Mouse (Mus musculus): ENCODE data around the gene Ly6g6f.
"Not testable (repeated sequence)": the region's sequence is repeated elsewhere in the genome, so short reads cannot be mapped to it uniquely, and the experiment has no call there.

The Ly6g6f gene

DNA sequence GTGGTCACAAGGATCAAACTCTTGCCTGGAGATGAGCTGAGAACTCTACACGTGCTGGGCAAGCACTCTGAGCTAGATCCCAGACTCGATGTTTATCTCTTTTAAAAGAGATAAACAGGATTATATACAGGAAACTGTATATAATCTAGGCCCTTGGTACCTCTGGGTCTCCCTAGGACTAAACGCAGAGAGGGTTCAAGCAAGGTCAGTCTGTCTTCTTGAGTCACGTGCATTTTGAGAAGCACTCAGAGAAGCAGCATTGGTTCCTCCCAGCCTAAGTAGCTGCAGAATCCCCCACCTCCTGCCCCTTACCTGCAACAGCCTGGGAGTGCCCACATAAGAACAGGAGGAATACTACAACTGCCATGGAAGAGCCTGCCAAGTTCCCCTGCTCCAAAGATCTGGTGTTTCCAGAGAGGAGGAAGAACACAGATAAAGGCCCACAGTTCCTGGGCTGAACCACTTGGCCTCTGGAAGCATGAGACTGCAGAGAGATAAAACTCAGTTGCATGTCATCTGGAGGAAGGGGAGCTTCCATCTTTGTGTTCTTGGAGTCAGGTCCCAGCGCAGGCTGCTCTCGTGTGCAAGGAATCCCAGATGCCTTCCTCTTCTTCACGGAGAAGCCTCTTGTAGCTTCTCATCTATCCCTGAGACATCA, at the start of gene Ly6g6f:
Gene Ly6g6f, minus strand, starts transcription at position 403 of the 658 bp plus-strand sequence.
- DNase-seq = no peak

DNA sequence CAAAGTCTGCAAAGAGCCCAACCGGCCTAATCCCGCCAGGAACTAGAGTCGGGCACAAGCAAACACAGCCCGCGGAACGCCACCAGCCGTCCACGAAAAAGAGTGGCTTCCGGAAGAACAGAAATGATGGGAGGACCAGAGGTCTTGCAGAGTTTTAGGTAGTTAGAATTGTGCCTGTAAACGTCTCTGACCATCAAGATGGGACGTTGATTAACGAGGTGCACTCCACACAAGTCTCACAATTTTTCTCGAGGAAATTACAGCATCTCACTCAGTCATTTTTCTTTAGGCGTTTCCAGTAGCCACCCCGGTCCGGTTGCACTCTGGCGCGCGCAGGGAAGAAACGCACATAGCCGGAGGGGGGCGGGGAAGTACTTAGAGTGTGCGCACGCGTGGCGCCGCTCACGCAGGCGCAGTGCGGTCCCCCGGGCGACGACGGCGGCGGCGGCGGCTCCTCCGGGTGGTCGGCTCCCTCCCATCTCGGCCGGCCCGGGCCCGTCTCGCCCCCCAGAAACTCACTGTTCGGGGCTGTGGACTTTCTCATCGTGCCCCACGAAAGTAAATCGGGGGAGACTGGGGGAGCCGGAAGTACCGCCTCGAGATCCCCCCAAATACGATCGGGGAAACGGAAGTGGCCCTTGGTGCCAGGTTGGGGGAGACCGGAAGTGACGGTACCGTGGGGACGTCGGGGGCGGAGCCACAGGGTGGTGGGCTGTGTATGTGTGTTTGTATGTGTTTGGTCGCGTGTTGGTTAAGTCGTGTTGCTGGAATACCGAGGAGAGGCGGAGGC, 49.6 kb upstream of the Ly6g6f start, which contains the start of gene Bag6:
Gene Bag6, plus strand, starts transcription at position 378 of the 790 bp plus-strand sequence.
- DNase-seq = peak; percentile 96

DNA sequence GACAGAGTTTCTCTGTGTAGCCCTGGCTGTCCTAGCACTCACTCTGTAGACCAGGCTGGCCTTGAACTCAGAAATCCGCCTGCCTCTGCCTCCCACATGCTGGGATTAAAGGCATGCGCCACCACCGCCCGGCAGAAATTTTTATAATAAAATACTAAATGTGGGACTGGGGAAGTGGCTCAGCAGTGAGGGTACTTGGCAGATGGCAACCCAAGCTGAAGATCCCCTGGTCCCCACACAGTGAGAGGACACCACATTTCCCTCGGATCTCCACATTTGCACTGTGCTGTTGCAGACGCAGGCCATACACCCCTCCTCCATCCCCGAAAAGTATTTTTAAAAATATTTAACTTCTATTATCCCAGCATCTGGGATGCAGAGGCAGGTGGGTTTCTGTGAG, 48.1 kb upstream of the Ly6g6f start:
- no peak for DNase-seq

DNA sequence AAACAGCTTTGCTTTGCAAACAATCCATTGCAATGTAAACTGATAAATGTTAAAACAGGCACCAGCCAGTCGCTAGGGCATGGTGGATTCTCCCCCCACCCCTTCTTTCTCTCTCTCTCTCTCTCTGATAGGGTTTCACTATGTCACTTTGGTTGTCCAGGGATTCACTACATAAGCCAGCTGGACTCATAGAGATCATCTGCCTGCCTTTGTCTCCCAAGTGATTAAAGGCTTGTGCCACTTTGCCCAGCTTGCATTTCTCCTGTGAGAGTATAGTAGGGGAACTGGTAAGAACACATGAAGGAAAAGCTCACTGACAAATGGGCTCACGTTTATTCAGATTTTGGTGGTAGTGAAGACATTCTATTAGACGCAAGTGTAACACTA, 46.8 kb upstream of the Ly6g6f start:
- no peak for DNase-seq

DNA sequence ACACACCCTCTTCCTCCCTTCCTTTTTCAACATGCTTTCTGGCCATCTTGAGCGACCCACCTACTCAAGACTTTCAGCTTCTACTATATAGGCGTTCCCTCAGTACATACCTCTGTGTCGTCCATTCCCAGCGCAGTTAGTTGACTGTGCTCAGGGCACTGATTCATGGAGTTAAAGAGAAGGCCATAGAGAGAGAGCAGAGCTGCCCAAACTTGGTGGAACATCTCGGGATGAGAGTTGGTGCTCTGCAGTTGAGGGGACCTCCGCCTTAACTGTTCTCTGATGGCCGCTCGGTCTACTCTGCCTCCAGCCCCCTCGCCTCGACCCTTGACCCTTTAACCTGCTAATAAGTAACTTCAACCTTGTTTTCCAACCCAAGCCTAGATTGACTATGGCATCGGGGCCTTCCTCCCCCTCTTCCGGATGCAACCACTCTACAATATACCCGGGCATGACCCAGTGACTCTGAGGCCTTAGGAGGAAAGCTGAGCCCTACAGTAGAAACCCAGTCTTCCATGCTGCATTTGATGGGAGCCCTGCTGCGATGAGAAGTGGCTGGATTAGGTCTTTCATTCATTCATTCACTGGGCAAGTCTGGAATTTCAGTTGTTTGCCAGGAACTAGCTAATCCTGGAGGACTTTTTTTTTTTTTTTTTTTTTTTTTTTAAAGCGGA, 46.2 kb upstream of the Ly6g6f start, which contains the start of gene Apom:
Gene Apom, minus strand, starts transcription at position 551 of the 674 bp plus-strand sequence.
- no peak for DNase-seq

DNA sequence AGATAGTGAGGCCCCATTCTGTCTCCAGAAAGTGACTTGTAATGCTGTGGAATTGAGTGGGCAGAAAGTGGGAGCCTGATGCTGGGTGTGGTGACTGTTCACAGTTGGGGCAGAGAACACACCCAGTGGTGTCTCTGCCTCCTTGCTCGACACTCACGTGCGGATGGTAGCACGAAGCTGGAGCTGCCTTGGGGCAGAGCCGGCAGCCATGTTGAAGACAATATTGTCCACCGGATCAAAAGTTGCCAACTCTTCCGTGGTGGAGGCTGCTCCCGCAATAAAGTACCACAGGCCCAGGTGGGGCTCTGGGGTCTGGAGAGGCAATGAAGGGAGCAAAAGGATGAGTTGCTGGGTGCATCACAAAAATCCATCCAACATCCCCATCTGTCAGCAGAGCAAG, 45.6 kb upstream of the Ly6g6f start:
- DNase-seq = no peak

DNA sequence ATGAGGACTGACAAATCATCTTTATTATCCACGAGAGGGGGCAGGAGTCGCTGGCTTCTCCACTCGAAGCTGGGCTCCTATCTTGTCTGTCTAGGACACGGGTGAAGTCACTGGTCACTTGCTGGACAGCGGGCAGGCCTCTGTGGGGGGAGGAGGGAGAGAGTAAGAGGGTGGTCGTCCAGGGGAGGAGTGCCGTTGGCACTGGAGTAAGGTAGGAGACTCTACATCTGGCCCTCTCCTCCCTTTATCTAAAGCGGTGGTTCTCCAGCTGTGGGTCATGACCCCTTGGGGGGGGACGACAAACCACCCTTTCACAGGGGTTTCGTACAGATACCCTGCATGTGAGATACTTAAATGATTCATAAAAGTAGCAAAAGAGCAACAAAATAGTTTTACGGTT, 43.6 kb upstream of the Ly6g6f start:
- DNase-seq = no peak

DNA sequence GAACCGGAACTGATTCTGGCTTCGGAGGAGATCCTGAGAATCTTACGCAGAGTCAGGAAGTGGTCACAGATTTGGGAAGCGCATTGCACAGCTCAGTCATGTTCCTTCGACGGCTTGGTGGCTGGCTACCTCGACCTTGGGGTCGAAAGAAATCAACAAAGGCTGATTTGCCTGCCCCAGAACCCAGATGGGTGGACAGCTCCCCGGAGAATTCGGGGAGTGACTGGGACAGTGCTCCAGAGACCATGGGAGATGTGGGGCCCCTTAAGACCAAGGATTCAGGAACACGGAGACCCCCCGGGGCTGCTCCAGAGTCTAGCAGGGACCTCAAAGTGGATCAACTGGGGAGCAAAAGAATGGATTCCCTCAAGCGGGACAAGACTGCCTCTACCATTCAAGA, 41.6 kb upstream of the Ly6g6f start:
- DNase-seq = no peak

DNA sequence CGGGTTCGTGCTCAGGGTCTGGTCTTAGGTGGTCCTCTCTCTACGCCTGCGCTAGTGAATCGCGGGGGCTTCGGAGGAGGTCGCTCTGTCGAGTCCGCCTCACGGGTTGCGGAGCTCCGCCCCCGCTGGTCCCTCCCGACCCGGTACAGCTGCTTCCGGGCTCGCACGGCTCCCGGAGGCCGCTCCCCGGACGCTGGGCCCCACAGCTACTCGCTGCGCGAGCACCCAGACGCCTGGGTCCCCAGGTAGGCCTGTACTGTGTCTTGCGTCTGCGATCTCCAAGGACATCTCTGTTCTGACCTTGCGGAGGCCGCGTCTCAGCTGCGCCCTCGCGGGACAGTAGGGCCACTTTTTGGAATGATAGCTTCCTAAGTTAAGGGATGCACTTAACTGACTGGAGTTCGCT, 40.8 kb upstream of the Ly6g6f start, which contains the start of gene D17H6S53E:
Gene D17H6S53E, plus strand, starts transcription at position 168 of the 406 bp plus-strand sequence.
- DNase-seq = peak; percentile 73

DNA sequence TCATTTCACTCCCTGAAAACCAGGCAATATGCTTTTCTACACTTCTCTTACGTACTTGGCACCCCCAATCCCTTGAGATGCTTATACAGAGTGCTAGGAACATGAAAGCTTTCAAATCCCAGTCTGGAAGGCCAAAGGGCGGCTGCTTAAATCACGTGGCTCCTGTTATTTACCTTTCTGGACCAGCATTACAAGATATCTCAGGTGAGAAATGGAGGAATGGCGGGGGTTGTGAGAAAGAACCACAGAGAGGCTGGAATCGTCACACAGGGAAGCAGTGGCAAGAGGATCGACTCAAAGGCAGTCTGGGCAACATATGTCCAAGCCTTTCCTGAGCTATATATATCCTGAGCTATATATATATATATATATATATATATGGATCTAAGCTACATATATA, 40.2 kb upstream of the Ly6g6f start:
- DNase-seq = no peak

DNA sequence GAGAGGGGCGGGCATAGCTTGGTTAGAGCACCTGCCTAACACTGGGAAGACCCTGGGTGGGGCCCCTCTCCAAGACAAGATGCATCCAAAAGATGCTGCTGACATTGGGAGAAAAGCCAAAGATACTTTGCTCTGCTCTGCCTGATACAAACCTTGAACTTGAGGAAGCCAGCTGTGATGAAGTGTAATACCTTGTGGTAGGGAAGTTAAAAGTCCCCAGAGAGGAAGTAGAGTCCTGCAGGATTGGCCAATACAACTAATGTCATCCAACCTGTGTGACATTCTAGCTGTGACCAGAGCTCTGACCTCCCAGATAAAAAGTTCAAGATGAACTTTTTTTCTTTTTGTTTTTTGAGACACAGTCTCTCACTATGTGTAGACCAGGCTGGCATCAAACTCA, 39.7 kb upstream of the Ly6g6f start:
- DNase-seq = no peak

DNA sequence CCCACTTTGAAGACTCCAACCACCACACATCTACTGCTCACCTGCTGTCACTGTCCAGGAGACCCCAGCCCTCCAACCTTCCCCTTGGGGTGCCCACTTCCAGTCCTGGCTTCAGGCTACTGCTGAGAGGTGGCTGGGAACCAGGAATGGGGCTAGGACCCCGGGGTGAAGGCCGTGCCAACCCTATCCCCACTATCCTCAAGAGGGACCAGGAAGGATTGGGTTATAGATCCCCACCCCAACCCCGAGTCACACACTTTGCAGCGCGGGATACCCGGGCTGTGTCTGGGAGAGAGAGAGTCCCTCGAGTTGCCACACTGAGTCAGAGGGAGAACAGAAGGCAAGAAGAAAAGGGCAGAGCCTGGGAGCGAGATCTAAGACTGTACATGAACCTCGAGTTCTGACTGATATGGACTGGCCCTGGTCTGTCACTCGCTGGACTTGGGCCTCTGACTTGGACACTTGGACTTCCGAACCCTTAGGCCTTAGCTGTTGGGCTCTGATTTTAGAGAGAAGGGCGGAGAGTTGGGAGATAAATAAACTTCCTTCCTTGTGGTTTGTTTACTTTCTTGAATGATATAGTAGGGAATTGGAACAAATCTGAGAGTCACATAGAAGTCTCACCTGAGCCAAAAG, 39.0 kb upstream of the Ly6g6f start:
- DNase-seq = not testable (repeated sequence)

DNA sequence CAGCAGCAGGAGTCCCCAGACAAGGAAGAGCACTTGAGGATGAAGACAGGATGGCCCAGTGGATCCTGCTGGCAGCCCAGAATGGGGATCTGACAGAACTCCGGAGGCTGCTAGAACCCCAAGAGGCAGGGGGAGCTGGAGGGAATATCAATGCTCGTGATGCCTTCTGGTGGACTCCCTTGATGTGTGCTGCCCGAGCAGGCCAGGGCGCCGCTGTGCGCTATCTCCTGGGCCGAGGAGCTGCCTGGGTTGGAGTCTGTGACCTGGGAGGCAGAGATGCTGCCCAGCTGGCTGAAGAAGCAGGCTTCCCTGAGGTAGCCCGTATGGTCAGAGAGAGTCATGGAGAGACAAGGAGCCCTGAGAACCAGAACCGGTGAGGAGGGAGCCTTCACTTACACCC, 37.9 kb upstream of the Ly6g6f start:
- DNase-seq = not testable (repeated sequence)

DNA sequence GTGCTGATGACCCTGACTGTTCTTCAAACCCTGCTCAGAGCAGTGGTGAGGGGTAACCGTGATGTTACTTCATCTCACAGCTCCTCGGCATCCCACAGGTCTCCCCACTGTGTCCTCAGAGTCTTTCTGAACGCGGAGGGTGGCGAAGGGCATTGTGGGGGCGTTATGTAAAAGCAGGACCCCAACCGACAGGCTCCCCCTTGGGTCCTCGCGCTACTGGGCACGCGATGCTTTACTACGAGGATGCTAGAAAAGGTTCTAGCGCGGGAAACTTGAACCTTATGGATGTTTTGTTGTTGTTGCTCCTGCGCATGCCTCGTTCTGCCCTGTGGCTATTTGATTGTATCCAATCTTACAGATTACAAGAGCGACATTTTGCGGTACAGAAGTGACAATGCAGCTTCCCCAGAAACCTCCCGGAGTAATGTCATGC, 36.5 kb upstream of the Ly6g6f start, which contains the start of gene Csnk2b:
Gene Csnk2b, minus strand, starts transcription at position 183 of the 433 bp plus-strand sequence.
- peak; percentile 60 for DNase-seq

DNA sequence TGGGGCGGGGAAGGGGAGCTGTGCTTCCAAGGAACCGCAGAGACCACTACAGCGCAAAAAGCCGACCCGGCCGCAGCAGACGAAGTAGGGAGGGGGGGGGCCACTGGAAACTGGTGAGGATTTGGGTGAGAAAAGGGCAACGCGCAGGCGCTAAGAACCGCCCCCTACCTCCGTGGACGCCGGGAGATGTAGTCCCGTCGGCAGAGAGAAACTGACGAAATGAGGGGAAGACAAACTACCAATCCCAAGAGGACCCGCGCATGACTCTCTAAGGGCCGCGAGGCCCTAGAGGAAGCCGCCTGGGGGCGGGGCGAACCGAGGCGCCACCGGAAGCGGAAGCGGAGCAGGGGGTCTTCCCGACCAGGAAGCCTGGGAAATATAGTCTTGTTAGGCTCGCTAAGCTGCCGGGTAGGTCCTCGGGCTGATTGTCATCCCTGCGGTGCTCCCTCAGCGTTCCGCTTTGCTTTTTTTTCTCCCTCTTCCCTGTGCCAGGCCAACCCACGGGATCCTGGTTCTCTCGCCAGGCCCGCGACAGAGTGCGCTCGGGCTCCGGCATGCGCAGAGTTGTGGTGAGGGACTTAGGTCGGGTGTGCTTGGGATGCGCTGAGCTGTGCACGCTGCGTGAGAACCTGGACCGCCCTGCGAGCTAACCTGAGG, 35.9 kb upstream of the Ly6g6f start, which contains the start of gene Gpank1:
Gene Gpank1, plus strand, starts transcription at position 313 of the 657 bp plus-strand sequence.
- peak; percentile 96 for DNase-seq

DNA sequence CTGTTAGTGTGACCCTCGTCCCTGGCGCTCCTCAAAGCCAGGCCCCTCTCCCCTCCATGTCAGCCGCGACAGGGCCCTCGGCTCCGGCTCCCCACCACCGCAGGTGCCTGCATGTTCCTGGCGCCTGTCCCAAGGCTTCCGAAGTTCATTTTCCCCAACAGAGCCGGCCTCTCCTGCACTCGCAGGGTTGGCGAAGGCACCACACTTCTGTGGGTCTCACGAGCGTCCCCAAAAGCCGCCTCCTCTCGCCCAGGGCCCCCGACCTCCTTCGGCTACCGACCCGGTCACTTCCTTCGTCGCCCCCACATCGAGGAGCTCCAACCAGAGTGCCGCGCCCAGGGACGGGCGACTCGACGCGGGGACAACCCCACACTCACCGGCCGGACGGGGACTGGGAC, 35.3 kb upstream of the Ly6g6f start:
- DNase-seq = no peak

DNA sequence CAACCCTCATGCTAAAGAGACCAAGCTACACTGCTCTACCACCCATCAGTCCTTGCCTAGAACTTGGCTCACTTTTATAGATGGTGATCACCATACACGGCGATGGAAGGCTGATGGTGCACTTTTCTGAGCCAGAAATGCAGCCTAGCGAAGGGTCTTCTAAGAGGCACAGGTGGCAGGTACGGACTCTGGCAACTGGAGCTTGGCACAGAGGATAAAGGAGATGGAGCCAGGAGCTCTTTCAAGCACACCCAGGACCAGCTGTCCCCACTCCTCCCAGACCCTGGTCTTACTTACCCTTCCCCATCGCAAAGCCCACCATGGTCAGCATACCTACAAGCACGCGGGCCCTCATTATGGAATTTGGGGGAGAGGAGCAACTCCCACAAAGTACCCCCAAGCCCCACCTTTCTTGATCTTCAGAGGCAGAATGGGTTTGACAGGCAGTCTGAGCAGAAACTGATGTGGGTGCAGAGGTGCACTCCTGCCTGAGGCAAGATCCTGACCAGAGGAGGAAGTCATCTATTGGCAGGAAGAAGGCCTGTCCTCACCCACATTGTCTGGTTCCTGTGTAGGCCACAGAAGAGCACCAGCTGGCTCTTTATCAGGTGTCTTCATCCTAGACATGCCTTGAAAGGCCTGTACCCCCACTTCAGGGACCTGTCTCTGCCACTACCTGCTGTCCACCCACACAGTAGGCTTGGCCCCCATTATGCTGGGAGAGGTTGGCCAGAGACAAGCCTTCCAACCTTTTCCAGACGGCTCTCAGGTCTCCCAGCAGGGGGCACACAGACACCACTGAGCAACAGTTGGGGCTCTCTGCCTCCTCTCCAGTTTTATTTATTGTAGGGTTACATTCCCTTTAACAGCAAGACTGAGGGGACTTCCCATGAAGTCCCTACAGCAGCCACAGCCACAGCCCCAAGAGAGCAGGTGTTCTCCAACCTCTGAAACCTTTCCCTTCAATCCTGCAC, 29.9 kb upstream of the Ly6g6f start, which contains the start of gene Ly6g5b:
Gene Ly6g5b, minus strand, starts transcription at position 383 of the 974 bp plus-strand sequence.
- DNase-seq = no peak

DNA sequence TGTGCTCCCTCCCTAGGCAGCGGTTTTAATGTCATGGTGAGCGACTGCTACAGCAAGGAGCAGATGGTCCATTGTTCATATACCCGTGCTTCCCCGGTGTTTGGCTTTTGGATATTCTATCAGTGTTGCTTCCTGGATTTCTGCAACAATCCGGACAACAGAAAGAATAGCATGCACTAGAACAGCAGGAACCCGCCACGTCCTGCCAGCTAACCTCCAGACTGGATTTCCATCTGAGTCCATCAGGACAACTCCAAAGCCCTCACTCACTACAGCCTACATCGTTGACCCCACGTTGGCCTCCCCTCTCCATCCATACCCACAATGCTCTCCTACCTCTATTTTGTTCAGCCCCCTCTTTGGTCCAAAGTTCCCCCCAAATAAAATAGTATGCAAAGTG, 26.4 kb upstream of the Ly6g6f start:
- DNase-seq = no peak

DNA sequence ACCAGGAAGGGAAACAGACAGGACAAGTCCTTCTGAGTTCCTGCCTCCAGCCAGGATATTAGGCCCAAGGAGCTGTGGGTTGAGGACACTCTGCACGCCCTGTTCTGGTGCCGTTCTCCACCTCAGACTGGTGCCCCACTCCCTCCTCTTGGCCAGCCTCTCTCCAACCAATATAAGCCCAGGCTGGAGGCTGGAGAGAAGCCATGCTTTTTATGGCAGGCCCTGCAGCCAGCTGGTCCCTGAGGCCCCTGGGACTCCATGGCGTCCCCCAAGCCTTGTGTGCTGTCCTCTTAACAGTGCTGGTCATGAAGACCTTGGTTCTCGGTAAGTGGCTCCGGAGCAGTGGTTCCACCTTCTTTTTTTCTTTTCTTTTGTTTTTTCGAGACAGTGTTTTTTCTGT, 22.7 kb upstream of the Ly6g6f start, which contains the start of gene Ly6g5c:
Gene Ly6g5c, plus strand, starts transcription at position 183 of the 400 bp plus-strand sequence.
- no peak for DNase-seq

DNA sequence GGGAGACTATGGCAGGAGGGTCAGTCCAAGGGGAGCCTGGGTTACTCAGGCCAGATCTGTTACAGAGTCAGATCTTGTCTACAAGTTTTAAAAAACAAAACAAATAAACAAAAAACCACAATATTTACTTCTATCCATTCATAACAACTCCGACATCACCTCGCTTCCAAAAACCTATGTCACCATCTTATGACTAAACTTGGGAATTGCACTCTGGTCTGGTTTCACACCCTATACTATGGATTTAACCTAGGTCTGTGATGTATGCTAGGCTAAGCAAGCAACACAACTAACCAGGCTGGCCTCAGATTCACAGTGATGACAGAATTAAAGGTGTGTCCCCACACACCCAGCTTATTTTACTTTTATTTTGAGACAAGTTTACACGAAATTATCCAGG, 21.1 kb upstream of the Ly6g6f start:
- no peak for DNase-seq

All from right cerebral cortex, postnatal 14 days (tissue).